Mouse (Mus musculus) liver, embryonic 16.5 days (tissue): ENCODE data around the gene Sp2. TPM values are rescaled to one million over a fixed set of nuclear protein-coding genes. Genes with fewer than 3 reads are reported as not detected.

Experiments
- ATAC-seq: fragments of 200-750 bp; cut with Nextera tagmentation; 2 replicates; pipeline ENCODE4 v1.8.0; 2017; ENCODE audit warnings: low read depth, mild to moderate bottlenecking, moderate number of reproducible peaks, moderate library complexity
- H3K27ac ChIP-seq: fragments of 300-500 bp; sonication (generic); 2 replicates; pipeline ENCODE4 v1.5.1; 2014; ENCODE audit warnings: mild to moderate bottlenecking, low read length
- H3K27me3 ChIP-seq: fragments of 300-500 bp; sonication (generic); 2 replicates; pipeline ENCODE4 v1.6.1; 2014; ENCODE audit warnings: low read depth, low read length, mixed read lengths; ENCODE audit not compliant: control insufficient read depth, insufficient read depth
- H3K36me3 ChIP-seq: fragments of 300-500 bp; sonication (generic); 2 replicates; pipeline ENCODE4 v1.6.1; 2014; ENCODE audit warnings: mild to moderate bottlenecking; ENCODE audit not compliant: control insufficient read depth, insufficient read depth
- H3K4me1 ChIP-seq: fragments of 300-500 bp; sonication (generic); 2 replicates; pipeline ENCODE4 v1.6.1; 2014; ENCODE audit warnings: low read depth, low read length, mixed read lengths; ENCODE audit not compliant: control insufficient read depth
- H3K4me2 ChIP-seq: fragments of 300-500 bp; sonication (generic); 2 replicates; pipeline ENCODE4 v1.6.1; 2014; ENCODE audit warnings: low read depth, low read length, mixed read lengths
- H3K4me3 ChIP-seq: fragments of 300-500 bp; sonication (generic); 2 replicates; pipeline ENCODE4 v1.5.1; 2014; ENCODE audit warnings: low read depth, mild to moderate bottlenecking, low read length
- H3K9ac ChIP-seq: fragments of 300-500 bp; sonication (generic); 2 replicates; pipeline ENCODE4 v1.6.1; 2014; ENCODE audit warnings: low read depth, low read length
- H3K9me3 ChIP-seq: fragments of 300-500 bp; sonication (generic); replicated peaks from 2 replicates; pipeline ENCODE4 v1.6.1; 2016; ENCODE audit warnings: low read length; ENCODE audit not compliant: control insufficient read depth
- WGBS: fragments of 180-500 bp; shearing (Covaris S2); extraction: QIAGEN DNeasy Blood & Tissue Kit; methylation state at CpG from one replicate; pipeline ENCODE4 v1.1.7; 2014; ENCODE audit not compliant: insufficient replicate concordance; 5-methylcytosine and 5-hydroxymethylcytosine counted together
- polyA plus RNA-seq: library from polyadenylated mRNA; unstranded; fragments of >200 nt; fragmentation: Nextera tagmentation; extraction: Ambion mirVana; gene quantifications from 2 replicates; pipeline ENCODE4 v1.2.1, GENCODE M21; 2015

The Sp2 gene
- polyA plus RNA-seq, 1 experiment from 2014 or later = 18.6 TPM

DNA sequence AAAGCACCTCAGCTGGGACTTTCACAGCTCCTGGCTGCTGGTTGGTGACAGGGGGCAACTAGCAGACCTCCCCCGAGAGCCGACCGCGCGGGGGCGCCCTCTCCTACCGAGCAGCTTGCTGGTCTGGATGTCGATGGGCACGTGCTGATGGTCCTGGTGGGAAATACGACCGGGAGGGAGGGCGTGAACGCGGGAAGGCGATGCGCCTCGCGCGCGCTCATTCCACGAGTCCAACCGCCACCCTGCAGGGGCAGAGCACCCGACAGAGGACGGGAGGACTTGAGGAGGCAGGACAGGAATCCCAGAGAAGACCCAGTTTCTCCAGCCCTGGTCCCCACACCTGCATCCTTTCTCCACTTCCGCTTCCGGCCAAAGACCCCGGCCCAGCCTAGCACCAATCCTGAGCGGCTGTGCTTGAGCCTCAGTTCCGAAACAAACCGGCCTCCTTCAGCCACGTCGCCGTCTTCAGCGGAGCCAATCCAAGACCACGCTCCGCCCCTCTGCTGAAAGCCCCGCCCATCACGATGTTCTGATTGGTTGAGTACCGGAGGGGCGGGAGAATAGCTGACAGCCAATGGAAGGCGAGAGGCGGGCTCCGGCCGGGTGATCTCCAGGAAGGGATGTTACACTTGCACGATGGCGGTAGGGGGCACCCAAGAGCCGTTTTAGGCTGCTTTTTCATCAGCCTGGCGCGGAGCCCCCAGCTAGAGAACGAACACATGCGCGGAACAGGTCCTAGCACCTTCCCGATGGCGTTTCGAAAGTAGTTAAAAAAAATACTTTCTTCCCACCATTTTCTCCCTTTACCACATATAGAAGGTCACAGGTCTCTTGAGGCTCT, 66.5 kb downstream of the Sp2 start, which contains the start of gene Cdk5rap3:
Cdk5rap3 (minus strand) TSS at position 453 of the 841 bp plus-strand sequence.
- peak; percentile 84 for ATAC-seq
- Histone ChIP-seq H3K36me3 (no peaks in the 10 kb centered on the region; the same call in 1 of the 2 replicates), H3K4me3 (peak within 1 kb of the TSS; percentile 83), H3K9me3 (no peaks in the 10 kb centered on the region), H3K27ac (peak within 1 kb of the TSS; percentile 93), H3K4me2 (peak within 1 kb of the TSS; percentile 97), H3K4me1 (peaks cover 47% of the 10 kb centered on the region), H3K9ac (peak within 1 kb of the TSS; percentile 82), H3K27me3 (no peaks in the 10 kb centered on the region)
- WGBS = under 1% methylated on average over 55 of the region's 55 CpGs

DNA sequence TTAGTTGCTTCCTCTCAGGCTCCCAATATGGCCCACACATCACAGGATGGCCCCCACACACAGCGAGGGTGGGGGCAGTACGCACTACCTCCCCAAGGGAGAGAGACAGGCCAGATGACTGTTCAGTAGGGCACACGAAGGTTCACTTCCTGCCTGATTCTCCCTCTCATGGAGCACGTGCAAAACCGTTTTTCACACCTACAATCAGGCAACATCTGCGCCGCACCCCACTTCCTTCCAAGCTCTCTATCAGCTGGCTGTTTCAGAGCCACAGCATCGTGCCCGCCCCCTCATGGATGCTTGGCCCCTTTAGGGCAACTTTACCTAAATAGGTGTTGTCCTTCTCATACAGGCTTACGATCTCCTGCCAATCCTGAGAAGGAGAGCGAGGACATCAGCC, 70.1 kb downstream of the Sp2 start:
- Histone ChIP-seq H3K4me3 (no peak overlapping the region), H3K36me3 (peaks cover 8% of the 10 kb centered on the region), H3K27me3 (no peaks in the 10 kb centered on the region), H3K4me1 (peaks cover 25% of the 10 kb centered on the region), H3K27ac (no peak overlapping the region), H3K9me3 (no peaks in the 10 kb centered on the region), H3K4me2 (no peak overlapping the region), H3K9ac (no peak overlapping the region)
- 48% methylated on average over 11 of the region's 11 CpGs for WGBS
- ATAC-seq = no peak

DNA sequence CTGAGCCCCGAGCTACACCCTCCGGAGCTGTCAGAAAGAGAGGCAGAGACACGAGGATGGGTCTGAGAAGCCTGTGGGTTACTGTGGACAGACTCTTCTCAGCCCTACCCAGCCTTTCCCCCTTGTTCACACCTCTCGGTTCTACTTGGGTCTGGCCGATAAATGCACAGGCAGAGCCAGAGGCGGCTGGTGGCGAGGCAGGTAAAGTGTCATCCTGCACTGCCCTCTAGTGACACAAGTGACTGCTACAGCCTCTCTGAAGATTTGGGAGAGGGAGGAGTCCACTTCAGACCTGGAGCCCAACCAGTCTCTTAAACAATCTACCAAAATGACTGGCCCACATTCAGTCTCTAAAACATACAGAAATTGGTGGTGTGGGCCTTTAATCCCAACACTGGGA, 72.8 kb downstream of the Sp2 start:
- Histone ChIP-seq H3K9ac (no peak overlapping the region), H3K4me3 (no peak overlapping the region), H3K9me3 (no peaks in the 10 kb centered on the region), H3K27me3 (no peaks in the 10 kb centered on the region), H3K36me3 (peaks cover 10% of the 10 kb centered on the region), H3K27ac (no peak overlapping the region), H3K4me2 (no peak overlapping the region), H3K4me1 (peaks cover 6% of the 10 kb centered on the region)
- ATAC-seq = no peak
- 32% methylated on average over 7 of the region's 7 CpGs for WGBS

DNA sequence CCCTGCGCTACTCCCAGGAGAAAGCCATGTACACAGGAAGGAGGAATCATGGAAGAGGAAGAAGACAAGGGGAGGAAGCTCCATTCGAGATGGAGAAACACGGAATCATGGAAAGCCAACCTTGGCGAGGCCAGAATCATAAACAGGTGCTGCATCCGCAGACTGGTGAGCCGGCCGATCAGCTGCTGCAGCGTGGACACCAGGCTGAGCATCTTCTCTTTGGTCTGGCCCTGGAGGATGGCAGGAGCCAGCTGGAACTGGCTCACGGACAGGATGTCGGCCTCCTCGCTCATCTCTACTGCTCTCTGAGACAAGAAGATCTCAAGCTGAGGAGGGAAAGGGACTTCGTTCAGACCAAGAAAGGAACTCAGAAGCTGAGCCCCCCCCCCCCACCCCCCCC, 74.2 kb downstream of the Sp2 start:
- Histone ChIP-seq H3K4me2 (no peak overlapping the region), H3K27ac (no peak overlapping the region), H3K36me3 (peaks cover 10% of the 10 kb centered on the region), H3K4me1 (peaks cover 2% of the 10 kb centered on the region), H3K4me3 (no peak overlapping the region), H3K9ac (no peak overlapping the region), H3K9me3 (no peaks in the 10 kb centered on the region), H3K27me3 (no peaks in the 10 kb centered on the region)
- 81% methylated on average over 12 of the region's 12 CpGs for WGBS
- no peak for ATAC-seq

- H3K36me3 ChIP-seq = peaks cover 10% of the 10 kb centered on the region
- WGBS = 36% methylated on average over 15 of the region's 15 CpGs
- no peaks in the 10 kb centered on the region; the same call in 1 of the 2 replicates for H3K27me3 ChIP-seq
- no peaks in the 10 kb centered on the region for H3K9me3 ChIP-seq
- no peak overlapping the region for H3K4me2 ChIP-seq
- no peak overlapping the region for H3K4me3 ChIP-seq
- H3K9ac ChIP-seq = no peak overlapping the region
- peaks cover 2% of the 10 kb centered on the region for H3K4me1 ChIP-seq
- no peak for ATAC-seq
- H3K27ac ChIP-seq = no peak overlapping the region
These were observed 76.2 kb downstream of the Sp2 start for GRCm38 (mm10) chr11:96906431-96907161.

Other genes starting within 250 kb of the Sp2 start
- 7.1 and 7.7 TPM in 2 replicates for gene Snx11, start 205.4 kb downstream of the Sp2 start, polyA plus RNA-seq
- gene Cbx1, start 193.8 kb downstream of the Sp2 start, polyA plus RNA-seq = 24.7 and 26.2 TPM in 2 replicates
- gene Nfe2l1, start 153.0 kb downstream of the Sp2 start, polyA plus RNA-seq = 19.7 and 20.1 TPM in 2 replicates
- 24.0 and 25.7 TPM in 2 replicates for gene Copz2, start 133.1 kb downstream of the Sp2 start, polyA plus RNA-seq
- gene Cdk5rap3, start 66.5 kb downstream of the Sp2 start, polyA plus RNA-seq = 36.9 and 38.8 TPM in 2 replicates
- 4.8 and 7.1 TPM in 2 replicates for gene Prr15l, start 54.9 kb downstream of the Sp2 start, polyA plus RNA-seq
- 688 and 719 TPM in 2 replicates for gene Pnpo, start 39.0 kb downstream of the Sp2 start, polyA plus RNA-seq
- gene Sp6, start 30.4 kb upstream of the Sp2 start, polyA plus RNA-seq = not detected in 2 replicates
- 11.1 and 12.2 TPM in 2 replicates for gene Scrn2, start 47.0 kb upstream of the Sp2 start, polyA plus RNA-seq
- gene Lrrc46, start 58.4 kb upstream of the Sp2 start, polyA plus RNA-seq = 0.40 and 0.41 TPM in 2 replicates
- gene Mrpl10, start 58.6 kb upstream of the Sp2 start, polyA plus RNA-seq = 28.8 and 33.5 TPM in 2 replicates
- 2.6 and 3.6 TPM in 2 replicates for gene Osbpl7, start 67.7 kb upstream of the Sp2 start, polyA plus RNA-seq
- 0.15 and 0.18 TPM in 2 replicates for gene Tbx21, start 132.4 kb upstream of the Sp2 start, polyA plus RNA-seq
- 0.84 and 1.1 TPM in 2 replicates for gene Tbkbp1, start 168.5 kb upstream of the Sp2 start, polyA plus RNA-seq
- 14.5 and 15.9 TPM in 2 replicates for gene Kpnb1, start 204.9 kb upstream of the Sp2 start, polyA plus RNA-seq